Mouse (Mus musculus) liver, adult 2 months (tissue): Measurements from ENCODE around the gene Clasp1.

Experiments used
- CTCF ChIP-seq: fragments of 200-500 bp; IDR thresholded peaks from 2 replicates; pipeline ENCODE4 v1.5.1; 2011; ENCODE audit warnings: low read depth, low read length, control low read depth
- POLR2A ChIP-seq: fragments of 200-500 bp; IDR thresholded peaks from 2 replicates; pipeline ENCODE4 v1.6.1; 2011; ENCODE audit warnings: low read length, control low read depth; ENCODE audit not compliant: insufficient read depth; ENCODE audit errors: extremely low read depth

DNA sequence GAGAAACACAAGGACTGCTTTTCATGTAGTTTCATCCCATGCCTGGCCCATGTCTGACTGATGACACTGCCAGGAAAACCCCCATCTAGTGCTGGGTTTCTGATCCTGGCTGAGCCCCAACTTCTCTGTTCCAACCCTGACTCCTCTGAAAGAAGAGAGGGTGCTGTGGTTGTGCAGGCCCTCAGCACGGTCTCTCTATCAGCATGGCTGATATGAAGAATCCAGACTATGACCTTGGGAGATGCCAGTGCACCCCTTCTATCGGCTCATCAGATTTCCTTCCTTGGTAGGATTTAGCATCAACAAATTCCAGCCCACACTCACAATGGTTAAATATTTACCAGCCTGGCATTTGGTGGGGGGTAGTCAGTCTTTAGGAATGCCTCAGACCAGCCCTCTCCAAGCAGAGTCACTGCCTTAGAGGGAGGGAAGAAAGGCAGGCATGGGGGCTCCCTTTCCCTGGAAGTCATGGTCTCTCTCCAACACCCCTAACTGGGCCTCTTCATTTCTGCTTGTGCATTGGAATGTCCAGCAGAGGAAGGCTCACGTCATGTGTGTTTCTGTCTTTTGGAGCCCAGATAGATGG, 272.1 kb downstream of the Clasp1 start:
- TF ChIP-seq CTCF, result no peak
- TF ChIP-seq POLR2A, result no peak
